Mouse (Mus musculus) lung, adult 2 months (tissue): ENCODE measurements around the gene Snd1.

Experiments used
- CTCF ChIP-seq: fragments of 200-500 bp; IDR thresholded peaks from 2 replicates; pipeline ENCODE4 v1.5.1; 2011; ENCODE audit warnings: mild to moderate bottlenecking, low read length, control low read depth; ENCODE audit not compliant: insufficient read depth
- POLR2A ChIP-seq: fragments of 200-500 bp; IDR thresholded peaks from 2 replicates; pipeline ENCODE4 v1.6.1; 2011; ENCODE audit warnings: low read depth, mild to moderate bottlenecking, control low read depth, low read length, borderline replicate concordance; ENCODE audit errors: extremely low read depth

DNA sequence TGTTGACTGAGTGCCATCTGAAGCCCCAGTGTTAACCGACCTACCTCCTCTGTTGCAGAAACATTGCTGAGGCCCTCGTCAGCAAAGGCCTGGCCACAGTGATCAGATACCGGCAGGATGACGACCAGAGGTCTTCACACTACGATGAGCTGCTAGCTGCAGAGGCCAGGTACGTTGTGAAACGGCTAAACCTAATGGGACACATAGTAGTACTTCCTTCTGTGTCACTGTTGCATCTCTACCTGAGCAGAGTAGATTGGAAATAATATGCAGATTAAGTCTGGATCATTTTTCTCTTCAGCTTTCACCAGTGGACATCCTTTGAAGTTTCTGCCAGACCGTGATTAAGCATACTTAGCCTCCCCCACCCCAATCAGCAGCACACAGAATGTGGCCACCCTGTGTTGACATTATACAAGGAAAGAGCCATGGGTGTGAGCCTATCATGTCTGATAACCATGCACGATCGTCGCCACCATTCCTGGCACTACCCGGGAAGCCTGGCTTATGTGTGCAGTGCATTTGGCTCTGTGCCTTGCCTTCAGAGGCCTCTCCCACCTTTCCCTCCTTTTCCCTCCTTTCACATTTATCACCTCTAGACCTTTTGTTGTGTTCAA, 232.1 kb downstream of the Snd1 start:
- TF ChIP-seq CTCF (no peak), POLR2A (no peak)
